Mouse (Mus musculus) ES-E14 (cell line): ENCODE data around the gene Gm38655. TPM values are rescaled to one million over a fixed set of nuclear protein-coding genes. Genes with fewer than 3 reads are reported as not detected.

Experiments used
- DNase-seq: peaks from one replicate; pipeline ENCODE4 v3.0.0-alpha.2; 2013; ENCODE audit warnings: low read depth, low spot score
- H3K27ac ChIP-seq: 2 replicates; pipeline ENCODE4 v1.5.1; 2012; ENCODE audit warnings: low read depth, mild to moderate bottlenecking, low read length, moderate library complexity, mixed read lengths; ENCODE audit not compliant: poor library complexity, insufficient read depth, severe bottlenecking
- H3K36me3 ChIP-seq: 2 replicates; pipeline ENCODE4 v1.6.1; 2012; ENCODE audit warnings: mild to moderate bottlenecking, low read length, moderate library complexity, mixed read lengths; ENCODE audit not compliant: control insufficient read depth, poor library complexity, insufficient read depth, severe bottlenecking
- H3K4me1 ChIP-seq, 2 experiments: fragments of 150-350 bp in 1 of 2; sonication (generic) in 1 of 2; 2 replicates each; pipeline ENCODE4 v1.6.1; 2012; ENCODE audit warnings: low read length in 2 of 2, mild to moderate bottlenecking in 1 of 2, mixed read lengths in 1 of 2; ENCODE audit not compliant: control insufficient read depth in 2 of 2, insufficient read depth in 2 of 2, poor library complexity in 1 of 2
- H3K4me3 ChIP-seq, 2 experiments: fragments of 150-350 bp in 1 of 2; sonication (generic) in 1 of 2; 2 replicates each; pipeline ENCODE4 v1.5.1; 2012; ENCODE audit warnings: low read length in 2 of 2, low read depth in 1 of 2, mild to moderate bottlenecking in 1 of 2, mixed read lengths in 1 of 2; ENCODE audit not compliant: insufficient read depth in 1 of 2, poor library complexity in 1 of 2, severe bottlenecking in 1 of 2
- H3K9ac ChIP-seq: 2 replicates; pipeline ENCODE4 v1.6.1; 2012; ENCODE audit warnings: low read depth, mild to moderate bottlenecking, low read length, mixed read lengths; ENCODE audit not compliant: poor library complexity, insufficient read depth, severe bottlenecking
- H3K9me3 ChIP-seq: fragments of 150-350 bp; sonication (generic); 2 replicates; pipeline ENCODE4 v1.6.1; 2012; ENCODE audit warnings: low read depth, mild to moderate bottlenecking, low read length; ENCODE audit not compliant: control insufficient read depth, insufficient read depth
- CHD2 ChIP-seq: IDR thresholded peaks from 2 replicates; pipeline ENCODE4 v1.6.1; 2014; ENCODE audit warnings: mild to moderate bottlenecking, low read depth, low read length, inconsistent platforms
- HCFC1 ChIP-seq: IDR thresholded peaks from 2 replicates; pipeline ENCODE4 v1.6.1; 2012; ENCODE audit warnings: low read length, inconsistent platforms, borderline replicate concordance; ENCODE audit not compliant: insufficient read depth
- MAFK ChIP-seq: IDR thresholded peaks from 2 replicates; pipeline ENCODE4 v1.6.1; 2014; ENCODE audit warnings: mild to moderate bottlenecking, low read depth, low read length, inconsistent platforms; ENCODE audit not compliant: insufficient read depth
- ZC3H11A ChIP-seq: IDR thresholded peaks from 2 replicates; pipeline ENCODE4 v1.6.1; 2012; ENCODE audit warnings: low read depth, mild to moderate bottlenecking, inconsistent platforms, low read length, borderline replicate concordance
- ZNF384 ChIP-seq: IDR thresholded peaks from 2 replicates; pipeline ENCODE4 v1.6.1; 2012; ENCODE audit warnings: low read depth, low read length, inconsistent platforms
- in situ Hi-C, 2 experiments: fragments of 600-800 bp; cut with MboI; formaldehyde crosslinking; loops; one replicate each; pipeline ENCODE4 v1.15.1; 2025; ENCODE audit warnings: low sequenced_read_pairs in 2 of 2, inconsistent platforms in 1 of 2; ENCODE audit not compliant: unreplicated experiment in 2 of 2
- total RNA-seq: library from RNA; depleted of rRNA; stranded (reverse); fragments of 300-350 nt; gene quantifications from 2 replicates; pipeline ENCODE4 v1.2.3, GENCODE M21; 2012

Gm38655 gene
- total RNA-seq, 1 experiment = not detected

- peaks cover 18% of the 10 kb centered on the region; the same call in 1 of the 2 replicates for H3K36me3 ChIP-seq
- TF ChIP-seq CHD2 (no peak), MAFK (no peak), HCFC1 (no peak), ZNF384 (no peak), ZC3H11A (no peak)
- no peaks in the 10 kb centered on the region for H3K4me1 ChIP-seq
- no peak overlapping the region for H3K4me3 ChIP-seq
- no peaks in the 10 kb centered on the region for H3K9me3 ChIP-seq
- no peak overlapping the region for H3K27ac ChIP-seq
- DNase-seq = no peak
- no peak overlapping the region for H3K9ac ChIP-seq
- in situ Hi-C loops = no loop called here
These were observed 40.2 kb upstream of the Gm38655 start for GRCm38 (mm10) chr17:25215431-25215830.

DNA sequence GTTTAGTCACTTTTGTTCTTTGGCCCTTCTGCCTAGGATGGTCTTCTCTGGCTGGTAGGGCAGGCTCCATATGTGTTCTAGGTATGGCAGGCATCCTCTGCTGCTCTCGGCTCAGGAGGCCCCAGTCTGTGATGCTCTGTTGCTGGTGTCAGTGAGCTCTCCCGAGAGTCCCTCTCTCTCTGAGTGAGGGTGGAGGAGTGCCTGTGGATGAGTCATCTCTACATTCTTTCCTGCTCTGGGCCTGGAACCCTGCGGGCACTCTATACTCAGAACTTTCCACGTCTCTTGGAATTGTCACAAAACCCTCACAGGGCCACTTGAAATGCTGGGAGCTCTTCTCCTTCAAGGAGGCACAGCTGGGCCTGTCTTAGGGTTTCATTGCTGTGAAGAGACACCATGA is 36.4 kb upstream of the Gm38655 start:
- Histone ChIP-seq H3K4me3 (no peak overlapping the region), H3K36me3 (peaks cover 26% of the 10 kb centered on the region; the same call in 1 of the 2 replicates), H3K4me1 (no peaks in the 10 kb centered on the region), H3K9me3 (no peaks in the 10 kb centered on the region), H3K27ac (no peak overlapping the region), H3K9ac (no peak overlapping the region)
- in situ Hi-C loops = no loop called here
- DNase-seq = no peak
- TF ChIP-seq MAFK (no peak), CHD2 (no peak), HCFC1 (no peak), ZNF384 (no peak), ZC3H11A (no peak)

DNA sequence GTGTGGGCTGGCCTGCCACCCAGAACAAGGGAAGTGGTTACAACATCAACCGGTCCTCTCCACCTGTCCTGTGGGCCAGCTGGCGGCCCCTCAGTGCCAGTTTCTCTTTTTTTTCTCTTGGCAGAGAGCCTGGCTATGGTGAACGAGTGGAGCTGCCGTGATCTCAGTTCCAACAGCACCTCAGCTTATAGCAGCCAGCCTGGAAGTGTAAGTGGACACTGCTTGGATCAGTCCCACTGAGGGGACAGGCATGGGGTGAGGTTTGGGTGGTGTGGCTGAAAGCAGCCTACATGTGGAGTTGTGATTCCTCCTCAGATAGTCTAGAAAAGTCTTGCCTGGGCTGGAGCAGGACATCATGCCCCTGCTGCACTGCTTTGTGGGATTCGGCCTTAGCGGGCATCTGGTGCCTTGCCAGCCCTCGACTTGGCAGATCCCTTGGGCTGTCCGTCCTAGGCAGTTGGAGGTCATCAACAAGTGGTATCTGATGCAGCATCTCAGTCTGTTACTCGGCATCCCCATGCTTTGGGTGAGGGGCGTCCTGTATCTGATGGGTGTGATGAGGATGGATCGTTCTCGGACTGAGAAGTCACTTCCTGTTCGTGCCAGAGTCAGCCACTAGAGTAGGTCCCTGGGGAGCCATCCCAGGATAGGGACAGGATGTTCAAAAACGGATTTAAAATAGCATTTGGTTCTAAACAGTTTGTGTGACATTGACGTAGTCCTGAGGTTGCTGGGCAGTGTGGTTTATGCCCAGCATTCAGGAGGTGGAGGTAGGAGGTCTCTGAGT is 35.6 kb upstream of the Gm38655 start:
- in situ Hi-C loops = no loop called here
- DNase-seq = no peak
- no peak for TF ChIP-seq HCFC1
- Histone ChIP-seq H3K9ac (no peak overlapping the region), H3K4me1 (no peaks in the 10 kb centered on the region), H3K9me3 (no peaks in the 10 kb centered on the region), H3K4me3 (no peak overlapping the region), H3K36me3 (peaks cover 27% of the 10 kb centered on the region; the same call in 1 of the 2 replicates), H3K27ac (no peak overlapping the region)

DNA sequence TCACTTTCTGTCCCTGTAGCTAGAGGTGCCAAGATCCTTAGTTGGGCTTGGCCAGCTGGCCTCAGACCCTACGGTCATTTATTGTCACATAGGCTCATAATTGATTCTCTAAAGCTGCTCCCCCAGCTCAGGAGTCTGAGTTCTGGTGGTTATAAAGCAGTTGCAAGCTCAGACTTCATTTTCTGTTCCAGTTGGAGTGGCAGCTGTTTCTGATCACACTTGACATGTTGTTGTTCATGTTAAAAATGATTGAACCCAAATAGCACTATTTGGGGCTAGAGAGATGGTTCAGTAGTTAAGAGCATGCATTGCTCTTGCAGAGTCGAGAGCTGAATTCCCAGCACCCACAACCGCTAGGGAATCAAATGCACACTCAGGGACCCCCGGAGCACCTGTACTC is 34.7 kb upstream of the Gm38655 start:
- H3K27ac ChIP-seq = no peak overlapping the region
- H3K9me3 ChIP-seq = no peaks in the 10 kb centered on the region
- TF ChIP-seq MAFK (no peak), HCFC1 (no peak), ZC3H11A (no peak), ZNF384 (no peak), CHD2 (no peak)
- H3K4me3 ChIP-seq = no peak overlapping the region
- H3K9ac ChIP-seq = no peak overlapping the region
- no peak for DNase-seq
- in situ Hi-C loops = no loop called here
- peaks cover 35% of the 10 kb centered on the region; the same call in 1 of the 2 replicates for H3K36me3 ChIP-seq
- H3K4me1 ChIP-seq = no peaks in the 10 kb centered on the region

- Histone ChIP-seq H3K4me1 (no peaks in the 10 kb centered on the region), H3K9ac (no peak overlapping the region), H3K9me3 (no peaks in the 10 kb centered on the region), H3K36me3 (peaks cover 29% of the 10 kb centered on the region; the same call in 1 of the 2 replicates), H3K4me3 (no peak overlapping the region), H3K27ac (no peak overlapping the region)
- DNase-seq = no peak
- TF ChIP-seq CHD2 (no peak), HCFC1 (no peak), ZNF384 (no peak), ZC3H11A (no peak), MAFK (no peak)
- in situ Hi-C loops = no loop called here
These were observed 27.1 kb upstream of the Gm38655 start for GRCm38 (mm10) chr17:25202401-25202800.
